Mouse (Mus musculus): Measurements from ENCODE around the gene Ube3c.

The Ube3c gene

GRCm38 (mm10) chr5:29674305-29674704 is 105.3 kb downstream of the Ube3c start:
- DNase-seq (ENCODE audit: low spot score) = no peak

- no peak for DNase-seq (ENCODE audit: low spot score)
Observed at GRCm38 (mm10) chr5:29676445-29676844, 107.4 kb downstream of the Ube3c start.

DNA sequence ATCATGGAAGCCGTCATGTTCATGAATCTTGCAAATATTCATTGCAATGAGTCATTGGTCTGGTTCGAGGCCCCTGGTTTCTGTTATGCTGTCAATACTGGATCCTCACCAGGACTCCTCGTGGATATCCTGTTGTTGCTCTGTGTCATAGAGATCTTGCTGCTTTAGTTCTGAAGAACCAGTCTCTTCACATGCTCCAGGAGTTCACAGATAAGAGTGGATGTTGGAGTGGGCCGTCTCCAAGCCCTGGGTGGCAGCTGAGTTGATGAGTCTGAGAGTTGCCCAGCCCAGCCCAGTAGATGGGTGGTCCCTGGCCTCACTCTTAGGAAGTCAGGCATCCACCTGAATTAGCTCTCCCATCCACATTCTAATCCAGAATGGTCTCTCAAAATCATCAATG is 116.0 kb downstream of the Ube3c start:
- no peak for DNase-seq (ENCODE audit: low spot score)

DNA sequence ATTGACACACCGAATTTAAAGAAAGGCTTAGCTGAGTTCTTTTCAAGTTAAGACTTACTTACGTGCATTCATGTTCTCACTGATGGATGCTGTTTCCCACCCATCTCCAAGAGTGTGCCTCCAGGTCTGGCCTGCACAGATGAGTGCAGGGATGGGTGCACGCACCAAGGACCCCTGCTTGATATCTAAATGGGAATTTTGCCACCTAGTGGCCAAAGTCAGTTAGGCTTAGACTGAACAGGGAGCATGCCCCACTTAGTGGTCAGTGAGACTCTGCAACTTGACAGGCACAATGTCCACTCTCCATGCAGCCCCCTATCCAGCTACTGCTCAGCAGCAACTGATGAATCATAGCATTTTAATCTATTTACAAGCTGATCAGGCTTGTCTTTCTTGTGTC is 118.6 kb downstream of the Ube3c start:
- DNase-seq (ENCODE audit: low spot score) = no peak

- no peak for DNase-seq (ENCODE audit: low spot score)
Observed at GRCm38 (mm10) chr5:29688352-29688751, 119.3 kb downstream of the Ube3c start.

GRCm38 (mm10) chr5:29698493-29698892 is 129.5 kb downstream of the Ube3c start:
- no peak for DNase-seq (ENCODE audit: low spot score)

GRCm38 (mm10) chr5:29699520-29700202 is 130.6 kb downstream of the Ube3c start:
- no peak for DNase-seq (ENCODE audit: low spot score)

DNA sequence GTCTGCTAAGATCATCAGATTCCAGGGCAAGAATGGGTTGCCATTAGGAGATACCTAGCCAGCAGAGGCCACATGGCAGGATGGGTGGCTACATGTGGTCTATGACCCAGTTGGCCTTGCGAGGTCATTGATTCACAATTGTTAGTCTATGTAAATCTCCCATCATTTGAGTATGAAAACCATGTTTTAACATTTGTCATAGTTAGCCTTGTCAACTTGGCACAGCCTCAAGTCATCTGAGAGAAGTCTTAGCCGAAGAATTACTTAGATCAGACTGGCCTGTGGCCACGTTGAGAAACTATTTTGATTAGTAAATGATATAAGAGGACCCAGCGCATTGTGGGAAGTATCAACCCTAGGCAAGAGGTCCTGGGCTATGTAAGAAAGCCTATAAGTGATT is 138.2 kb downstream of the Ube3c start:
- DNase-seq (ENCODE audit: low spot score) = no peak

DNA sequence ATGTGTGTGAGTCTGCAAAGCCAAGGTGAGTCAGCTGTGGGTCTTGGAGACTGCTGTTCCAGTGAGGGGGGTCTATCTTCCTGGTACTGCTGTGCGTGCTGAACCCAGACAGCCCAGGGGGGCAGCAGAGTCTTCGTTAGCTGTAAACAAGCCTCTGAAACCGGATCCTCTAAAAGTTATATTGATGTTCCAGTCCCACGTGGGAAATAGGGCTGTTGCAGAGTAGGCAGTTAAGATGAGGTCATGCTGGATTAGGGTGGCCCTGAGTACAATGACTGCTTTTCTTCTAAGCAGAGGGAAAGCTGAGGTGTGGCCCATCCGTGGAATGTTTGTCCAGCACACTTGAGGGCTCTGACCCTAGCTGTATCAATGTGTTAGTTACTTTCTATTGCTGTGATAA is 139.2 kb downstream of the Ube3c start:
- DNase-seq (ENCODE audit: low spot score) = no peak

GRCm38 (mm10) chr5:29711631-29712030 is 142.6 kb downstream of the Ube3c start:
- no peak for DNase-seq (ENCODE audit: low spot score)

- DNase-seq (ENCODE audit: low spot score) = no peak
Observed at GRCm38 (mm10) chr5:29712906-29713305, 143.9 kb downstream of the Ube3c start.

GRCm38 (mm10) chr5:29721159-29721558 is 152.1 kb downstream of the Ube3c start:
- DNase-seq (ENCODE audit: low spot score) = no peak

DNA sequence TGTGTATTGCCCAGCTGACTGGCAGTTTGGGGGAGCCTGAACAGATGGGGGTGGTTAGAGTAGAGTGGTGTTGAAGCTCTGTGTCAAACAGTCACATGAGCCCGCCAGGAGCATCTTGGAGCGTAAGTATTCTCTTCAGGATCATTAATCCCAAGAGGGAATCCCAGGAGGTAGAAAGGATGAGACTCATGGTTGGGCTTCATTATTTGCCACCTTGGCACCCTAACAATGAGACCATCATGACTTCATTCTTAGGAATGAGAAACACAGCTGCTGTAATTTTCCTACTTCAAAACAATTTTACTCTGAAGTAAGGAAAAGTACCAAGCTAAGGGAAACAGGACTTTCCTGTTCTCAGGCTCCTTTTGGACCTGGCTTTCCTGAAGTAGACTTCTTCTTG is 156.3 kb downstream of the Ube3c start:
- no peak for DNase-seq (ENCODE audit: low spot score)
